Mouse (Mus musculus): Measurements from ENCODE around the gene Ugt1a9. TPM values are rescaled to one million over a fixed set of nuclear protein-coding genes. Genes with fewer than 3 reads are reported as not detected.
"Not testable (repeated sequence)": the region's sequence is repeated elsewhere in the genome, so short reads cannot be mapped to it uniquely, and the experiment has no call there.

The Ugt1a9 gene
- polyA plus RNA-seq (2016; fragmentation: Nextera tagmentation; extraction: Ambion mirVana), result not detected in 2 replicates

- DNase-seq (ENCODE audit: low spot score), result no peak
- H3K27me3 ChIP-seq (ENCODE audit: low read depth, poor library complexity, severe bottlenecking), result no peaks in the 10 kb centered on the region
- H3K27ac ChIP-seq, result no peak within 1 kb of the TSS
- 89% methylated on average over 2 of the region's 2 CpGs for WGBS
- no peak within 1 kb of the TSS for H3K4me3 ChIP-seq
- H3K4me1 ChIP-seq, result no peaks in the 10 kb centered on the region
- H3K9me3 ChIP-seq (replicated peaks), result no peaks in the 10 kb centered on the region
- H3K36me3 ChIP-seq, result no peaks in the 10 kb centered on the region
These were observed at the start of gene Ugt1a9 for GRCm38 (mm10) chr1:88070495-88070894. Ugt1a9 (plus strand) TSS chr1:88070800.

- not testable (repeated sequence) for H3K9me3 ChIP-seq (replicated peaks); H3K27ac ChIP-seq; DNase-seq (ENCODE audit: low spot score); H3K4me3 ChIP-seq; H3K27me3 ChIP-seq (ENCODE audit: low read depth, poor library complexity, severe bottlenecking); H3K4me1 ChIP-seq; H3K36me3 ChIP-seq
- 82% methylated on average over 3 of the region's 3 CpGs for WGBS
These were observed 45.4 kb upstream of the Ugt1a9 start for GRCm38 (mm10) chr1:88025244-88025643.

- not testable (repeated sequence) for H3K9me3 ChIP-seq (replicated peaks); H3K4me3 ChIP-seq; H3K36me3 ChIP-seq; H3K27me3 ChIP-seq (ENCODE audit: low read depth, poor library complexity, severe bottlenecking); DNase-seq (ENCODE audit: low spot score); H3K4me1 ChIP-seq; H3K27ac ChIP-seq
- WGBS, result 58% methylated on average over 1 of the region's 2 CpGs
These were observed 27.6 kb upstream of the Ugt1a9 start for GRCm38 (mm10) chr1:88043044-88043443.

GRCm38 (mm10) chr1:88044832-88045437 lies 25.7 kb upstream of the Ugt1a9 start:
- 67% methylated on average over 4 of the region's 5 CpGs for WGBS
- H3K27me3 ChIP-seq (ENCODE audit: low read depth, poor library complexity, severe bottlenecking); DNase-seq (ENCODE audit: low spot score); H3K27ac ChIP-seq; H3K36me3 ChIP-seq; H3K9me3 ChIP-seq (replicated peaks); H3K4me1 ChIP-seq; H3K4me3 ChIP-seq: not testable (repeated sequence)

GRCm38 (mm10) chr1:88047408-88047807 lies 23.2 kb upstream of the Ugt1a9 start:
- WGBS, result 84% methylated on average over 2 of the region's 2 CpGs
- not testable (repeated sequence) for H3K27me3 ChIP-seq (ENCODE audit: low read depth, poor library complexity, severe bottlenecking); H3K9me3 ChIP-seq (replicated peaks); H3K36me3 ChIP-seq; H3K4me1 ChIP-seq; H3K4me3 ChIP-seq; DNase-seq (ENCODE audit: low spot score); H3K27ac ChIP-seq

- Histone ChIP-seq H3K9me3 (replicated peaks) (no peaks in the 10 kb centered on the region), H3K4me1 (no peaks in the 10 kb centered on the region), H3K27ac (no peak within 1 kb of the TSS), H3K27me3 (ENCODE audit: low read depth, poor library complexity, severe bottlenecking) (no peaks in the 10 kb centered on the region), H3K4me3 (no peak within 1 kb of the TSS), H3K36me3 (no peaks in the 10 kb centered on the region)
- WGBS, result 82% methylated on average over 1 of the region's 1 CpGs
- DNase-seq (ENCODE audit: low spot score), result no peak
These were observed 15.5 kb upstream of the Ugt1a9 start, which contains the start of gene Ugt1a10 for GRCm38 (mm10) chr1:88055088-88055487. Ugt1a10 (plus strand) TSS chr1:88055388.

- not testable (repeated sequence) for H3K27me3 ChIP-seq (ENCODE audit: low read depth, poor library complexity, severe bottlenecking); DNase-seq (ENCODE audit: low spot score); H3K27ac ChIP-seq; H3K4me3 ChIP-seq; H3K36me3 ChIP-seq; H3K9me3 ChIP-seq (replicated peaks); H3K4me1 ChIP-seq
- 86% methylated on average over 2 of the region's 2 CpGs for WGBS
These were observed 4.0 kb upstream of the Ugt1a9 start for GRCm38 (mm10) chr1:88066472-88067102.

- Histone ChIP-seq H3K9me3 (replicated peaks) (no peaks in the 10 kb centered on the region), H3K27ac (no peak overlapping the region), H3K4me1 (no peaks in the 10 kb centered on the region), H3K27me3 (ENCODE audit: low read depth, poor library complexity, severe bottlenecking) (no peaks in the 10 kb centered on the region), H3K36me3 (no peaks in the 10 kb centered on the region), H3K4me3 (no peak overlapping the region)
- 90% methylated on average over 4 of the region's 4 CpGs for WGBS
- no peak for DNase-seq (ENCODE audit: low spot score)
These were observed 302 bp downstream of the Ugt1a9 start for GRCm38 (mm10) chr1:88070902-88071301.

GRCm38 (mm10) chr1:88074471-88074870 lies 3.9 kb downstream of the Ugt1a9 start:
- DNase-seq (ENCODE audit: low spot score), result no peak
- Histone ChIP-seq H3K4me1 (no peaks in the 10 kb centered on the region), H3K36me3 (no peaks in the 10 kb centered on the region), H3K4me3 (no peak overlapping the region), H3K27ac (no peak overlapping the region), H3K9me3 (replicated peaks) (no peaks in the 10 kb centered on the region), H3K27me3 (ENCODE audit: low read depth, poor library complexity, severe bottlenecking) (no peaks in the 10 kb centered on the region)
- 84% methylated on average over 2 of the region's 2 CpGs for WGBS

- Histone ChIP-seq H3K36me3 (no peaks in the 10 kb centered on the region), H3K4me1 (no peaks in the 10 kb centered on the region), H3K27ac (no peak overlapping the region), H3K27me3 (ENCODE audit: low read depth, poor library complexity, severe bottlenecking) (no peaks in the 10 kb centered on the region), H3K9me3 (replicated peaks) (no peaks in the 10 kb centered on the region), H3K4me3 (no peak overlapping the region)
- DNase-seq (ENCODE audit: low spot score), result no peak
- 76% methylated on average over 1 of the region's 1 CpGs for WGBS
These were observed 6.5 kb downstream of the Ugt1a9 start for GRCm38 (mm10) chr1:88077128-88077527.

GRCm38 (mm10) chr1:88081670-88082069 lies 11.1 kb downstream of the Ugt1a9 start:
- WGBS, result 93% methylated on average over 1 of the region's 1 CpGs
- no peak overlapping the region for H3K27ac ChIP-seq

GRCm38 (mm10) chr1:88086125-88086524 lies 15.5 kb downstream of the Ugt1a9 start:
- no peak for DNase-seq (ENCODE audit: low spot score)
- 85% methylated on average over 1 of the region's 1 CpGs for WGBS

More at GRCm38 (mm10) chr1:88081670-88082069, 11.1 kb downstream of the Ugt1a9 start:
- no peaks in the 10 kb centered on the region for H3K9me3 ChIP-seq (replicated peaks)
- no peaks in the 10 kb centered on the region for H3K4me1 ChIP-seq
- H3K4me3 ChIP-seq, result no peak overlapping the region
- H3K27me3 ChIP-seq (ENCODE audit: low read depth, poor library complexity, severe bottlenecking), result no peaks in the 10 kb centered on the region
- H3K36me3 ChIP-seq, result no peaks in the 10 kb centered on the region
- no peak for DNase-seq (ENCODE audit: low spot score)

GRCm38 (mm10) chr1:88087513-88087912 lies 16.9 kb downstream of the Ugt1a9 start, which contains the start of gene Ugt1a8:
Ugt1a8 (plus strand) TSS chr1:88087813.
- no peaks in the 10 kb centered on the region for H3K4me1 ChIP-seq
- H3K27ac ChIP-seq, result no peak within 1 kb of the TSS
- H3K36me3 ChIP-seq, result no peaks in the 10 kb centered on the region
- no peak within 1 kb of the TSS for H3K4me3 ChIP-seq
- 78% methylated on average over 3 of the region's 3 CpGs for WGBS
- no peaks in the 10 kb centered on the region for H3K27me3 ChIP-seq (ENCODE audit: low read depth, poor library complexity, severe bottlenecking)
- H3K9me3 ChIP-seq (replicated peaks), result no peaks in the 10 kb centered on the region
- DNase-seq (ENCODE audit: low spot score), result no peak

More at GRCm38 (mm10) chr1:88086125-88086524, 15.5 kb downstream of the Ugt1a9 start:
- H3K4me1 ChIP-seq, result no peaks in the 10 kb centered on the region
- H3K4me3 ChIP-seq, result no peak overlapping the region
- H3K27me3 ChIP-seq (ENCODE audit: low read depth, poor library complexity, severe bottlenecking), result no peaks in the 10 kb centered on the region
- no peak overlapping the region for H3K27ac ChIP-seq
- H3K9me3 ChIP-seq (replicated peaks), result no peaks in the 10 kb centered on the region
- no peaks in the 10 kb centered on the region for H3K36me3 ChIP-seq

All from limb, embryonic 10.5 days (tissue).